Mouse (Mus musculus): Measurements from ENCODE around the gene Evx2. TPM values are rescaled to one million over a fixed set of nuclear protein-coding genes. Genes with fewer than 3 reads are reported as not detected.

The Evx2 gene
- polyA plus RNA-seq, 1 experiment from 2014 or later: 0.17 TPM

DNA sequence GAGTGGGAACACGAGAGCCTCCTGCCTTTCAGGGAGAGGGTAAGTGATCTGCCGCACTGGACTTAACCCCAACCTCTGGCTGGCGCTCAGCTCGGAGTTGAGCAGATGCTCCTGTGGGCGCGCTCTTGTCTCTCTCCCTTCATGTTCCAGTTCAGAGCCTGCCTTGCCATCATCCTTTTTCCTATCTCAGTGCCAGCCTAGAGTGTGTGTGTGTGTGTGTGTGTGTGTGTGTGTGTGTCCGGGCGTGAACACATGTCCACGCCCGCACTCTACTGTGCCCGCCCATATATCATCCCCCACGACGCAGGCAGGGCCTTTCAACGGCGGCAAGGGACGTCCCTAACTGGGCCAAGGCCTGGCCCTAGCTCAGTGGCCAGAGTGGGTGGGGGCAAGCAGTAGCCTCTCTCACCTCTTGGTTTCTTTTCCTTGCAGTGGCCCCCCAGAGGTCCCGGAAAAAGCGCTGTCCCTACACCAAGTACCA is 24.2 kb upstream of the Evx2 start:
- DNase-seq (ENCODE audit: low spot score): peak; percentile 62
- Histone ChIP-seq H3K9me3 (replicated peaks) (no peaks in the 10 kb centered on the region), H3K36me3 (no peaks in the 10 kb centered on the region), H3K27me3 (ENCODE audit: low read depth, poor library complexity, severe bottlenecking) (peaks cover 100% of the 10 kb centered on the region), H3K4me1 (peaks cover 14% of the 10 kb centered on the region), H3K4me3 (no peak overlapping the region), H3K27ac (replicated peaks) (no peak overlapping the region)
- WGBS: under 1% methylated on average over 18 of the region's 18 CpGs

DNA sequence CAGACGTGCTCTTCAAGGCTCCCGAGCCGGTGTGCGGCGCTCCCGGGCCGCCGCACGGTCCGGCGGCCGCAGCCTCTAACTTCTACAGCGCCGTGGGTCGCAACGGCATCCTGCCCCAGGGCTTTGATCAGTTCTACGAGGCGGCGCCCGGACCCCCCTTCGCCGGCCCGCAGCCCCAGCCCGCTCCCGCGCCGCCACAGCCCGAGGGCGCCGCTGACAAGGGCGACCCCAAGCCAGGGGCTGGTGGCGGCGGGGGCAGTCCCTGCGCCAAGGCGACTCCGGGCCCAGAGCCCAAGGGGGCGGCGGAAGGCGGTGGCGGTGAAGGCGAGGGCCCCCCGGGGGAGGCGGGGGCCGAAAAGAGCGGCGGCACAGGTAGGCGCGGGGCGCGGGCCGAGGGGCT is 23.4 kb upstream of the Evx2 start:
- Histone ChIP-seq H3K27me3 (ENCODE audit: low read depth, poor library complexity, severe bottlenecking) (peaks cover 100% of the 10 kb centered on the region), H3K4me3 (peak overlapping the region; percentile 23; the same call in 1 of the 2 replicates), H3K4me1 (peaks cover 14% of the 10 kb centered on the region), H3K36me3 (no peaks in the 10 kb centered on the region), H3K9me3 (replicated peaks) (no peaks in the 10 kb centered on the region), H3K27ac (replicated peaks) (no peak overlapping the region)
- WGBS: under 1% methylated on average over 51 of the region's 51 CpGs
- DNase-seq (ENCODE audit: low spot score): peak; percentile 54

DNA sequence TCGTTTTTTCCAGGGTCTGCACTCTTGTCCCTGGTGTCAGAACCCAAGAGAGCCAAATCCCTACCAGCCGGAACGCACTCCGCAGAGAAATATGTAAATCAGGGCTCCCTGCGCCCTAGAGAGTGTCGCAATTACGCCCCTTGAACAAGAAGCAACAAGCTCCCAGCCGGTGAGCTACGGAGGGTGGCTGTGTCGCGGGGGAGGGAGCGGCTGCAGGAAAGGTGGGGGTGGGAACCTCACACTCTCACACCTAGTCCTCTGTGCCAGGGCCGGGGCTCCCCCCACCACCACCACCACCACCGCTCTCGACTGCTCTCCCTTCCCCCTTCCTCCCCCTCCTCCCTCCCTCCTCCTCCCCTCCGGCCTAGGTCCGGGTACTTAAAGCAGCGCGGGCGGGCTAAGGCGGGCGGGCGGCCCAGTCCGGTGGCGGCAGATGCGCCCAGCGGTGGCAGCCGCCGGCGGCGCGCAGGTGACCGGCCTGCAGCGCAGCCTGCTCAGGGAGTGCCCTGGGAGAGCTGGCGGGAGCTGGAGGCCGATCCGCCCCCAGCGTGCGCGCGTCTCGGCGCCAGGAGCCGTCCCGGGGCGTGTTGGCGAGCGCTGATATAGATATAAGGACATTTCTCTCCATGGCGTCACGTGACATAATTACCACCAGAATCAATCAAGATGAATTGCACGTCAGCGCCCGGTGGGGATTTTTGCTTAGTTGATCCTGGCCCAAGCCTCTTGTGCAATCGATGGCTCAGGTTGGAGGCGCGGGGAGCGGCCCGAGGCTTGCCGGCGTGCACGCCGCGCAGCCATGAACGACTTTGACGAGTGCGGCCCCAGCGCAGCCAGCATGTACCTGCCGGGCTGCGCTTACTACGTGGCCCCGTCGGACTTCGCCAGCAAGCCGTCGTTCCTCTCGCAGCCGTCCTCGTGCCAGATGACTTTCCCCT is 22.5 kb upstream of the Evx2 start:
- peaks cover 14% of the 10 kb centered on the region for H3K4me1 ChIP-seq
- DNase-seq (ENCODE audit: low spot score): peak; percentile 56
- H3K27me3 ChIP-seq (ENCODE audit: low read depth, poor library complexity, severe bottlenecking): peaks cover 100% of the 10 kb centered on the region
- WGBS: under 1% methylated on average over 75 of the region's 78 CpGs
- no peak overlapping the region for H3K27ac ChIP-seq (replicated peaks)
- no peaks in the 10 kb centered on the region for H3K36me3 ChIP-seq
- no peaks in the 10 kb centered on the region for H3K9me3 ChIP-seq (replicated peaks)
- H3K4me3 ChIP-seq: peak overlapping the region; percentile 23

DNA sequence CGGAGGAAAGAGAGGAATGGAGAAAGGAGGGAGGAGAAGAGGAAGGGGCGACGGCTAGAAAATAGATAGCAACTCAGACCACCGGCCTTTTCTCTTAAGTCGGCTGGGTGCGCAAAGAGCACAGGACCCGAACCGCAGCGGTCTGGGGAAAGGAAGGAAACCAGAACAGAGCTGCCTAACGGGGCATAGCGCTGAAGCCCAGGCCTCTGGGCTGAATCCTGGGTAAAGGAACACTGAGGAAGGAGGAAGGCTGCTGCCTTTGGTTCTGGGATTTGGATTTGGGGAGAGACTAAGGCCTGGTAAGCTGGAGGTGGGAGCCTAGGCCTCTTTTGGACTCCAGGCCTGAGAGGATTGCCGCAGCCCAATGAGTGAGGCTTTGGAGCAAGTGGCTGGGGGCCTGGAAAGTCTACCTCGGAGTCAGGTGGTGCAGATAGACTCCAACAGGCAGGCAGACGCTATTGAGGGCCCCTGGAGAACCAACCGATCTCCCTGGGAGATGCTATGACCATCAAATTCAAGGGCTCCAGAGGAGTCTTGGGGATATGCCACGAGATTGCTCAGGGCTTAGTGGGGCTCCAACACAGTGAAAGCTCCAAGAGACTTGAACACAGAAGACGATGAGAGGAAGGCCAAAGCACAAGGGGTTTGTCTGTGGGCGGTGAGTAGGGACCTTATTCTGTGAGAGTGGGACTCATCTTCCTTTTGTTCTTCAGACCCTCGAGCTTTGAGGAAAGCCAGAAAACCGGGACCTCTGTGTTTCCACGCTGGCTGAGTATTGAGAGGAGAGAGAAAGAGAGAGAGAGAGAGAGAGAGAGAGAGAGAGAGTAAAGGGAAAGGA is 21.4 kb upstream of the Evx2 start:
- Histone ChIP-seq H3K4me3 (no peak overlapping the region), H3K36me3 (no peaks in the 10 kb centered on the region), H3K4me1 (peaks cover 14% of the 10 kb centered on the region), H3K27me3 (ENCODE audit: low read depth, poor library complexity, severe bottlenecking) (peaks cover 100% of the 10 kb centered on the region), H3K27ac (replicated peaks) (no peak overlapping the region), H3K9me3 (replicated peaks) (no peaks in the 10 kb centered on the region)
- peak; percentile 39 for DNase-seq (ENCODE audit: low spot score)
- WGBS: under 1% methylated on average over 21 of the region's 21 CpGs

DNA sequence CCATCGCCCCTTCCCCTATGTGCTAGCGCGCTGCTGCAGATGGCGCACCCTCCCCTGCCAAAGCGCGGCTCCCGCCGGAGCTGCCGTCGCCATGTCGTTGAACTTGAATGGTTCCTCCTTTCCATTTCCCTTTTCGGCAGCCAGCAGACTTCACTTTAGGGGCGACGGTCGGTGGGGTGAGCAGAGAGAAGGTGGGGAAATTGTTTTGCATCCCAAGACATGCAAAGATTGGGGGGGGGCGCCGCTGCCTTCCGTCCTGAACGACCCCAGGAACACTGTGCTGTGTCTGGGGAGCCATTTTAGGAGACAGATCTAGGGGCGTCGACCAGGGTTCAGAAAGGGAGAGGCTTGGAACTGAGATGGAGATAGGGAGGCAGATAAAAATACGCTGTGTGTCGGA is 20.6 kb upstream of the Evx2 start:
- DNase-seq (ENCODE audit: low spot score): no peak

DNA sequence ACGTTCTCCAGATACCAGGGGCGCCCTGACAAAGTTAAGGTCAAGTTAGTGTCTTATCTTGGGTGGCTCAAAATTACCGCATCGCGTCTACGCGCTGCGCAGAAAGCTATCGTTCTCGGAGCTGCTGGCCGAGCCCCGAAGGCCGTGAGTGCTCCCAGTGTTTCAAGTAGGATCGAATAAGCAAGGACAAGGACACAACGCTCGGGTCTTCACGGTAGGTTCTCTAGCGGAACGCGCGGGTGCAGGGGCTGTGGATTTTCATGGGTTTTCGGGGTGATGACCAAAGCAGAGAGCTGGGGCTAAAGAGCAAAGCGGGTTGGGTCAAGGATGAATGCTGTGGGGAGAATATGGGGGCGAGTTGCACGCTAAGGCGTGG is 20.2 kb upstream of the Evx2 start:
- Histone ChIP-seq H3K4me1 (peaks cover 14% of the 10 kb centered on the region), H3K9me3 (replicated peaks) (no peaks in the 10 kb centered on the region), H3K27ac (replicated peaks) (no peak overlapping the region), H3K4me3 (no peak overlapping the region), H3K27me3 (ENCODE audit: low read depth, poor library complexity, severe bottlenecking) (peaks cover 100% of the 10 kb centered on the region), H3K36me3 (no peaks in the 10 kb centered on the region)
- WGBS: 1% methylated on average over 26 of the region's 26 CpGs
- DNase-seq (ENCODE audit: low spot score): peak; percentile 56

More for the DNA sequence above, 20.6 kb upstream of the Evx2 start:
- H3K9me3 ChIP-seq (replicated peaks): no peaks in the 10 kb centered on the region
- under 1% methylated on average over 23 of the region's 23 CpGs for WGBS
- H3K36me3 ChIP-seq: no peaks in the 10 kb centered on the region
- H3K27me3 ChIP-seq (ENCODE audit: low read depth, poor library complexity, severe bottlenecking): peaks cover 100% of the 10 kb centered on the region
- H3K4me3 ChIP-seq: no peak overlapping the region
- H3K27ac ChIP-seq (replicated peaks): no peak overlapping the region
- H3K4me1 ChIP-seq: peaks cover 14% of the 10 kb centered on the region

DNA sequence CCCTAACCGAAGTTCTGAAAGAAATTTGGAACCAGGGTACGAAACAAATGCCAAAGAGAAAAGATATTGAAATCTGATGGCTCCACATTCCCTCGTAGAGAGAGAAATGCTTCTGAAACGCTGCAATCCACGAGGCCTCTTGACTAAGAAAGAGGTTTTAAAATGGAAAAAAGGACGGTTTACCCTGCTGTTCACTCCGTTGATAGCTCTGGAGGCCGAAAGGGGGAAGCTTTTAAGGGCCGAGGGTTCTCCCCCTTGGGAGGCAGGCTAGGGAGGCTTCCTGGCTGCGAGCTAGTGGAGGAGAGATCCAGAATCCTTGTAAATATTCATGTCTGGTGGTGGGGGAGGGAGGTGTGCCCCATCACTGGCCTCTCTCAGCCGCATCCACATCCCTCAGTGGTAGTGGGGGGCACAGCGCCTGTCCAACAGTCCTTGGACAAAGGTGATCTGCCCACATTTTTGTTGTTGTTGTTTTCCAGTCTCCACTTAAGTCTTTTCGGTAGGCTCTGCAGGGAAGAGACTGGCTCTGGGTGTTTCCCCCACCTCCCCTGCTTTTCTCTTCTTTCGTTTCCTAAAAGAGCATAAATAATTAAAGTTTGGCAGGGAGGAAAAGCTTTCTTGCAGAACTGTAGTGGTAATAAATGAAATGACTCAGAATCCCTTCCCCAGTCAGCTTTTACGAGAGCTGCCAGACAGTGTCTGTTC is 19.7 kb upstream of the Evx2 start, which contains the start of gene Hoxd11:
Gene Hoxd11, plus strand, starts transcription at position 667 of the 705 bp plus-strand sequence.
- WGBS: 2% methylated on average over 15 of the region's 15 CpGs
- H3K4me1 ChIP-seq: peaks cover 15% of the 10 kb centered on the region
- DNase-seq (ENCODE audit: low spot score): peak; percentile 50

DNA sequence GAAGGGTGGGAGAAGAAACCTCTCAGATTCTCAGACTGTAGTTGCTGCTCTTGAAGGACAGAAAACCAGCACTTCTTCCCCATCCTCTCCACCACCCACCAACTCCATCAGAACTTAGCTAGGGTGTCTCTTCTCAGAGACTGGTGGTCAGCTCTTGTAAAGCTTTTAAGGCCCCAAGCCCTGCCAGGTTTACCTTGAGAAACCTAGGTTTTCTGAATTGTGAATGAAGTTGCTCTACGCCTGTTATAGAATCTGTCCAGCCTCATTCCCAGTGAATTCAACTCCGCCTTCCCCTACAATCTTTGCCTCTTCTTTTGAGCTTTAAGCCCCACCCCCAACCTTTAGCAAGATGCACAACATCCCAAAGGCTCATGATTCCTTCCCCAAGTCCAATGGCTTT is 17.7 kb upstream of the Evx2 start:
- Histone ChIP-seq H3K27ac (replicated peaks) (no peak overlapping the region), H3K27me3 (ENCODE audit: low read depth, poor library complexity, severe bottlenecking) (peaks cover 100% of the 10 kb centered on the region), H3K36me3 (no peaks in the 10 kb centered on the region), H3K4me1 (peaks cover 16% of the 10 kb centered on the region), H3K4me3 (no peak overlapping the region), H3K9me3 (replicated peaks) (no peaks in the 10 kb centered on the region)
- WGBS: 9% methylated on average over 2 of the region's 2 CpGs
- DNase-seq (ENCODE audit: low spot score): peak; percentile 21

More for the DNA sequence above, 19.7 kb upstream of the Evx2 start, which contains the start of gene Hoxd11:
- H3K4me3 ChIP-seq: no peak within 1 kb of the TSS
- no peak within 1 kb of the TSS for H3K27ac ChIP-seq (replicated peaks)
- H3K27me3 ChIP-seq (ENCODE audit: low read depth, poor library complexity, severe bottlenecking): peaks cover 100% of the 10 kb centered on the region
- no peaks in the 10 kb centered on the region for H3K36me3 ChIP-seq
- H3K9me3 ChIP-seq (replicated peaks): no peaks in the 10 kb centered on the region

DNA sequence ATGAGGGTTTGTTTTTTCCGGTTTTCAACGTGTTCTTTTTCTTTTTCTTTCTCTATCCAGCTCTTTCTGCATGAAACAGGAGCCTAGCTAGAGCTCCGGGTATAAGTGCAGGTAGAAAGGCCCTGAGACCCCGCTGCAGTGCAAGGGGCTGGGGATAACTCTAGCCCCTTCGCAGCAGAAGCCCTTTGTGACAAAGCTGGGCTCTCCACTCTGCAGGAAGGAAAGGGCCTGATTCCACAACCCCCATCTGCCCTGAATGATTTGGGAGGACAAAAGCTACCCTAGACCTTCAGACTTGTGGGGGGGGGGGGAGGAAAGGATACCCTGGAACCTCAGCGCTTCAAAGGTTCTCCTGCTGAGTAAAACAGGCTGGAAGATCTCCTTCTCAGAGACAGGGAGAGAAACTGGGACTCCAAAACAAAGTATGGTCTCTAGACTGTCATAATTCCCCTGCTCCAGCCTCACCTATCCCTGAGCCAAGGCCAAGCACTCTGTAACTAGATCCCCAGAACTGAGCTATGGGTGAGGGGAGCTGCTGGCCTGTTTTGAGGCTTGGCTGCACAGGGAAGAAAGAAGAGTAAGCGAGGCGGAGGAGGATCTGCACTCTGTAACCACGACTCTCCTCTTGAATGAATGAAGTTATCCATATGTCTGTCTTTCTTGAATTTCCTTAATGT is 17.2 kb upstream of the Evx2 start:
- DNase-seq (ENCODE audit: low spot score): peak; percentile 35

DNA sequence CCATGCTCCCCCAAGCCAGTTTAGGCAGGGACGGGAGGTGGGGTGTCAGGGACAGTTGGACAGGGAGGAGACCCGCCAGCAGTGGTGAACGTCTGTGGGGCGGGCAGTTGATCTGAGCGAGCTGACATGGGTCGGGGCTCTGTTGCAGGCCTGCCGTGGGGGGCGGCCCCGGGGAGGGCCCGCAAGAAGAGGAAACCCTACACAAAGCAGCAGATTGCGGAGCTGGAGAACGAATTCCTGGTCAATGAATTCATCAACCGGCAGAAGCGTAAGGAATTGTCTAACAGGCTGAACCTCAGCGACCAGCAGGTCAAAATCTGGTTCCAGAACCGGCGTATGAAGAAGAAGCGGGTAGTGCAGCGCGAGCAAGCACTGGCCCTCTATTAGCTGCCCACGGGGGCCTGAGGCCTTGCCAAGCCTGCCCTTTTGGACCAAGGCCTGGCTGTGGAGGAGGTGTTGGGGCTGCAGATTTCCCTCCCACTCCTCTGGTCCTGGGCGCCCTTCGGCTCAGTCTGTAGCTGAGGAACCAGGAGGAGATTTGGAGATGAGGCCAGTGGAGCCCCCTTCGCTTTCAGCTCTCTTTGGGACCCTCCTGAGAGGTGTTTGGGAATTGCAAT is 16.4 kb upstream of the Evx2 start:
- Histone ChIP-seq H3K36me3 (no peaks in the 10 kb centered on the region), H3K27me3 (ENCODE audit: low read depth, poor library complexity, severe bottlenecking) (peaks cover 100% of the 10 kb centered on the region), H3K4me1 (peaks cover 11% of the 10 kb centered on the region; the same call in 1 of the 2 replicates), H3K27ac (replicated peaks) (no peak overlapping the region), H3K9me3 (replicated peaks) (no peaks in the 10 kb centered on the region), H3K4me3 (no peak overlapping the region)
- DNase-seq (ENCODE audit: low spot score): peak; percentile 46
- 4% methylated on average over 24 of the region's 24 CpGs for WGBS

More for the DNA sequence above, 17.2 kb upstream of the Evx2 start:
- Histone ChIP-seq H3K27ac (replicated peaks) (no peak overlapping the region), H3K9me3 (replicated peaks) (no peaks in the 10 kb centered on the region), H3K4me1 (peaks cover 11% of the 10 kb centered on the region; the same call in 1 of the 2 replicates), H3K36me3 (no peaks in the 10 kb centered on the region), H3K27me3 (ENCODE audit: low read depth, poor library complexity, severe bottlenecking) (peaks cover 100% of the 10 kb centered on the region), H3K4me3 (no peak overlapping the region)
- 1% methylated on average over 9 of the region's 9 CpGs for WGBS

DNA sequence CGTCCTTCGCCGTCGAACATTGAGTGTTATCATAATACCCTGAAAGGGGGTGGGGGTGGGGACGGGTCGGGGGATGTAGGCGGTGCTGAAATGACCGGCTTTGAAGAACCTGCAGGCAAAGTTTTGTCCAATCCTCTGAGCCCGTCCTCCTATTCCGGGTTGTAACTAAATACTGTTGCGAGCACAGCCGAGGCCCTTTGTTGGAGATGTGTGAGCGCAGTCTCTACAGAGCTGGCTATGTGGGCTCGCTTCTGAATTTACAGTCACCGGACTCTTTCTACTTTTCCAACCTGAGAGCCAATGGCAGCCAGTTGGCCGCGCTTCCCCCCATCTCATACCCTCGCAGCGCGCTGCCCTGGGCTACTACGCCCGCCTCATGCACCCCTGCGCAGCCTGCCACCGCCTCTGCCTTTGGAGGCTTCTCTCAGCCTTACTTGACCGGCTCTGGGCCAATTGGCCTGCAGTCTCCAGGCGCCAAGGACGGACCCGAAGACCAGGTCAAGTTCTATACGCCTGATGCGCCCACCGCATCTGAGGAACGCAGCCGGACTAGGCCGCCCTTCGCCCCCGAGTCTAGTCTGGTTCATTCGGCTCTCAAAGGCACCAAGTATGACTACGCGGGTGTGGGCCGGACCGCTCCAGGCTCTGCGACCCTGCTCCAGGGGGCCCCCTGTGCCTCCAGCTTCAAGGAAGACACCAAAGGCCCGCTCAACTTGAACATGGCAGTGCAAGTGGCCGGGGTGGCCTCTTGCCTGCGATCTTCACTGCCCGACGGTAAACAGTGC is 15.7 kb upstream of the Evx2 start, which contains the start of gene Hoxd12:
Gene Hoxd12, plus strand, starts transcription at position 133 of the 785 bp plus-strand sequence.
- no peaks in the 10 kb centered on the region for H3K9me3 ChIP-seq (replicated peaks)
- H3K27me3 ChIP-seq (ENCODE audit: low read depth, poor library complexity, severe bottlenecking): peaks cover 100% of the 10 kb centered on the region
- no peaks in the 10 kb centered on the region for H3K36me3 ChIP-seq
- H3K27ac ChIP-seq (replicated peaks): no peak within 1 kb of the TSS
- peaks cover 11% of the 10 kb centered on the region; the same call in 1 of the 2 replicates for H3K4me1 ChIP-seq
- 2% methylated on average over 47 of the region's 47 CpGs for WGBS
- peak; percentile 54 for DNase-seq (ENCODE audit: low spot score)
- H3K4me3 ChIP-seq: no peak within 1 kb of the TSS

Data from midbrain, embryonic 10.5 days (tissue).